Comparison of ENCODE assay signal across 12 mouse cellular contexts in the genomic region with DNA sequence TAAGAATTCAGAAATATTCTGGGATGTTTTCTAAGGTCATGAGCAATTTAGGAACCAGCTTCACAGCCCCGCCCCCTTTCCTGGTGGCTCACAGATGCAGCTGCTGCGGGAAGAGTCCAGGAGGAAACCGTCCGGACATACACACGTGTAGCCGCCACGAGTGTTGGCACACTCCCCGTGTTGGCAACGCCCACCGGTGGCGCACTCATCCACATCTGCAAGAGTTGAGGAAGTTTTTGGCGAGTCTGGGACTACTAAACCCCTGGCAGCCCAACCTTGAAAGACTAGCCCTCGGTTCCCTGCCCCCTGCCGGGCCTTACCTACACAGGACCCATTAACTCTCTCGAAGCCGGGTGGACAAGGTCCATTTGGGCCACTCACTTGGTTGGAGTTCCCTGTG. TPM values are rescaled to one million over a fixed set of nuclear protein-coding genes. Genes with fewer than 3 reads are reported as not detected.
DNase-seq lines count a peak whose midpoint lies in the region; ATAC-seq and TF ChIP-seq lines count a peak whose summit lies in the region.
"Had no signal": no experiment of that assay in that cellular context is flagged by ENCODE, and none has a peak within 500 bp of the region (broad histone marks: within the 10 kb centered on the region; RNA-seq: fewer than 3 reads in every experiment).

No protein-coding gene starts in this region.

- H3K36me3 ChIP-seq in lung, embryonic 15.5 days = peaks cover 9% of the 10 kb centered on the region; the same call in 1 of the 2 replicates
- no peaks in the 10 kb centered on the region for H3K36me3 ChIP-seq in lung, postnatal 0 days (ENCODE audit: insufficient read depth, low read length)
- H3K36me3 ChIP-seq: limb, embryonic 12.5 days; neural tube, embryonic 13.5 days had no signal

- no peak for TF ChIP-seq EP300 in lung, postnatal 0 days (IDR thresholded peaks at IDR 0.05)

- peak overlapping the region; percentile 11; the same call in 1 of the 2 replicates for H3K9ac ChIP-seq in lung, embryonic 15.5 days
- no peak overlapping the region for H3K9ac ChIP-seq in lung, postnatal 0 days (replicated peaks; ENCODE audit: low read depth)
- H3K9ac ChIP-seq: limb, embryonic 12.5 days; neural tube, embryonic 13.5 days had no signal

- no peak for DNase-seq in lung, postnatal 0 days (ENCODE audit: low spot score)
- peak; percentile 83 for DNase-seq in gastrocnemius, adult 2 months
- DNase-seq in kidney, adult 8-10 months = peak; percentile 63 to 67
- peak; percentile 84 for DNase-seq in skeletal muscle tissue, adult 2 months (ENCODE audit: low read depth, low spot score)
- DNase-seq in liver = no peak
- no peak for DNase-seq in layer of hippocampus, adult 8-10 months (ENCODE audit: low spot score in 2 of 2)

- intact Hi-C loops in gastrocnemius, adult 2 months (cut with DNase I) = loop anchor here (1.0 kb wide), 1 partner anchor 26 kb away; no protein-coding TSS in a partner anchor

- H3K4me1 ChIP-seq in lung, embryonic 15.5 days = peaks cover 62% of the 10 kb centered on the region
- peaks cover 18% of the 10 kb centered on the region for H3K4me1 ChIP-seq in lung, postnatal 0 days (ENCODE audit: insufficient read depth, low read depth, low read length)

- peaks cover 33% of the 10 kb centered on the region for H3K27me3 ChIP-seq in lung, embryonic 15.5 days
- no peaks in the 10 kb centered on the region for H3K27me3 ChIP-seq in lung, postnatal 0 days (replicated peaks; ENCODE audit: insufficient read depth, low read length)

- no peak; the same call in 1 of the 2 replicates for TF ChIP-seq CTCF in lung, postnatal 0 days (IDR thresholded peaks at IDR 0.05)
- TF ChIP-seq CTCF in gastrocnemius, adult 2 months (IDR thresholded peaks at IDR 0.05) = no peak

- no peaks in the 10 kb centered on the region for H3K9me3 ChIP-seq in lung, embryonic 15.5 days
- H3K9me3 ChIP-seq in lung, postnatal 0 days (ENCODE audit: low read length) = no peaks in the 10 kb centered on the region
- H3K9me3 ChIP-seq: limb, embryonic 12.5 days; neural tube, embryonic 13.5 days had no signal

- no peak overlapping the region for H3K27ac ChIP-seq in lung, embryonic 15.5 days
- no peak overlapping the region for H3K27ac ChIP-seq in lung, postnatal 0 days (ENCODE audit: low read length)
- H3K27ac ChIP-seq in gastrocnemius, adult 2 months = peak overlapping the region; percentile 92
- H3K27ac ChIP-seq: limb, embryonic 12.5 days; neural tube, embryonic 13.5 days had no signal

- no peak for ATAC-seq in lung, embryonic 15.5 days (ENCODE audit: borderline replicate concordance, extremely low read depth, low FRiP score, low TSS enrichment)
- ATAC-seq in lung, postnatal 0 days = no peak
- ATAC-seq: intestine, postnatal 0 days had no signal

- WGBS in lung, embryonic 15.5 days = 28% methylated on average over 16 of the region's 16 CpGs
- 31% methylated on average over 16 of the region's 16 CpGs for WGBS in lung, postnatal 0 days

- no peak overlapping the region for H3K4me2 ChIP-seq in lung, embryonic 15.5 days
- no peak overlapping the region for H3K4me2 ChIP-seq in lung, postnatal 0 days (replicated peaks; ENCODE audit: low read depth, low read length)

- H3K4me3 ChIP-seq in lung, embryonic 15.5 days = no peak overlapping the region
- H3K4me3 ChIP-seq in lung, postnatal 0 days (ENCODE audit: low read depth, low read length) = no peak overlapping the region
- peak overlapping the region; percentile 87 for H3K4me3 ChIP-seq in gastrocnemius, adult 2 months

RNA-seq across cellular contexts. Expression of gene Ltbp4, which starts 8.8 kb away (rescaled TPM):
- polyA plus RNA-seq in lung, embryonic 15.5 days (2015; fragmentation: Nextera tagmentation; extraction: Ambion mirVana) = 96.2 and 102 TPM in 2 replicates
- 99.9 and 103 TPM in 2 replicates for polyA plus RNA-seq in lung, postnatal 0 days (2015; fragmentation: Nextera tagmentation; extraction: Ambion mirVana)
- 10 to 100 TPM; 48.0 to 81.2 TPM for total RNA-seq in gastrocnemius, adult 2 months (2021)
- 10 to 100 TPM; 48.5 to 59.4 (median 57.9) TPM for total RNA-seq in layer of hippocampus, adult 8-10 months (2022)

RNA-seq across cellular contexts. Expression of gene Shkbp1, which starts 27.2 kb away (rescaled TPM):
- 48.3 and 51.4 TPM in 2 replicates for polyA plus RNA-seq in lung, embryonic 15.5 days (2015; fragmentation: Nextera tagmentation; extraction: Ambion mirVana)
- polyA plus RNA-seq in lung, postnatal 0 days (2015; fragmentation: Nextera tagmentation; extraction: Ambion mirVana) = 31.1 and 31.2 TPM in 2 replicates
- total RNA-seq in gastrocnemius, adult 2 months (2021) = 1 to 10 TPM; 2.3 to 2.8 TPM
- total RNA-seq in layer of hippocampus, adult 8-10 months (2022) = 10 to 100 TPM; 29.6 to 49.1 (median 34.1) TPM

RNA-seq across cellular contexts. Expression of gene Gm20479, which starts 28.6 kb away (rescaled TPM):
- polyA plus RNA-seq in lung, embryonic 15.5 days (2015; fragmentation: Nextera tagmentation; extraction: Ambion mirVana) = 0.79 and 1.3 TPM in 2 replicates
- not detected in 2 replicates for polyA plus RNA-seq in lung, postnatal 0 days (2015; fragmentation: Nextera tagmentation; extraction: Ambion mirVana)
- total RNA-seq in gastrocnemius, adult 2 months (2021) = not detected
- total RNA-seq in layer of hippocampus, adult 8-10 months (2022) = not detected
- total RNA-seq: megakaryocyte progenitor cell, adult 5-6 weeks had no signal
- polyA plus RNA-seq: heart, embryonic 14.5 days; limb, embryonic 12.5 days; neural tube, embryonic 13.5 days had no signal

Comparison
In these comparisons a context has a peak if more than half of its experiments do, and no peak if none do; other contexts are left out.
1. DNase-seq: peak in gastrocnemius, adult 2 months (single experiment), kidney, adult 8-10 months (2 of 2) and skeletal muscle tissue, adult 2 months (single experiment); none in lung, postnatal 0 days (single experiment), liver (single experiment) and layer of hippocampus, adult 8-10 months (0 of 2).
2. RNA of gene Shkbp1, which starts 27.2 kb away (total RNA-seq): 29.6 to 49.1 TPM in layer of hippocampus, adult 8-10 months; 2.3 to 2.8 TPM in gastrocnemius, adult 2 months; every median in the first group is over 4 times any median in the second.